Mouse (Mus musculus): ENCODE measurements around the gene Ldlrap1.

GRCm38 (mm10) chr4:134749301-134750030 lies 18.4 kb downstream of the Ldlrap1 start:
- peak; percentile 94 for TF ChIP-seq CTCF (IDR thresholded peaks at IDR 0.05; ENCODE audit: low read depth)
- no peak for TF ChIP-seq EP300 (IDR thresholded peaks at IDR 0.05; ENCODE audit: low read depth)

Measured in liver, postnatal 0 days (tissue).